Mouse (Mus musculus): ENCODE measurements around the gene Abhd14b. TPM values are rescaled to one million over a fixed set of nuclear protein-coding genes. Genes with fewer than 3 reads are reported as not detected.
A peak's percentile ranks its signal among the peaks of the same experiment; 100 is the strongest.

The Abhd14b gene
- polyA plus RNA-seq, 1 experiment from 2014 or later, result 8.9 TPM

DNA sequence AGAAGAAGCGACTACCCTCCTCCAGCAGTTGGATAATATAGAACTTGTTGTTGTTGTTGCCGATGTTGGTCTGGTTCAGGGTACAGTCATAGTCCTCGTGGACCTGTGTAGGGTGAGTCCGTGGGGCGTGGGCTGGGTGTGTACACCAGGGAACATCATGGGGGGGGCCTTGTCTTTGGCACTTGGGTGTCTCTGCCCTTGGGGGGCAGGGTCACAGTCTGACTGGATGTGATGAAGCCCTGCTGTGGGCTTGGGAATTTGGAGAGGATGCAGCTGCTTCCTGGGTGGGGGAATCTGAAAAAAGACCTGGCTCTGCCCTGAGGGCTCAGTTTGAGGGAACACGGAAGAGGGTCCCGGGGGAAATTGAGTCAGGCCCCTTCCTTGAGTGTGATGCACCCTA lies 27.8 kb downstream of the Abhd14b start:
- Histone ChIP-seq H3K36me3 (replicated peaks) (no peaks in the 10 kb centered on the region), H3K4me3 (no peak overlapping the region), H3K9ac (no peak overlapping the region), H3K4me1 (peaks cover 32% of the 10 kb centered on the region), H3K27ac (no peak overlapping the region), H3K27me3 (replicated peaks) (no peaks in the 10 kb centered on the region), H3K4me2 (no peak overlapping the region), H3K9me3 (no peaks in the 10 kb centered on the region)
- 51% methylated on average over 7 of the region's 7 CpGs for WGBS
- ATAC-seq (replicated peaks), result no peak

DNA sequence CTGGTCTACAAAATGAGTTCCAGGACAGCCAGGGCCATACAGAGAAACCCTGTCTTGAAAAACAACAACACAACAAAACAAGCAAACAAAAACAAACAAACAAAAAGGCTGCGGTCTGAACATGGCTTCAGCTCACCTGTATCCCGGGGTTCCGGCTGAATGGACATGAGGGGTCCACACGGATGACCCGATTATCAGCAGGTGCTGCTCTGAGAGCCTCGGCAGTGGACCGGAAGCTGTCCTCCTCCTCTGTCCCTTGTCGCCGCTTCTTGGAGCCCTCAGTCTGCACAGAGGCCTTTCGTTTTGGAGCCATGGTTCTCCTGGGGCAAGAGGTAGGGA lies 28.4 kb downstream of the Abhd14b start, which contains the start of gene Rrp9:
Gene Rrp9, plus strand, starts transcription at position 301 of the 339 bp plus-strand sequence.
- peak within 1 kb of the TSS; percentile 26 for H3K9ac ChIP-seq
- H3K4me1 ChIP-seq, result peaks cover 32% of the 10 kb centered on the region
- 0 out of 2 replicates have a peak within 1 kb of the TSS, but pooled peaks have one; percentile 51 for H3K27ac ChIP-seq
- peak within 1 kb of the TSS; percentile 72 for H3K4me3 ChIP-seq
- WGBS, result 87% methylated on average over 10 of the region's 10 CpGs
- H3K4me2 ChIP-seq, result peak within 1 kb of the TSS; percentile 34
- H3K27me3 ChIP-seq (replicated peaks), result no peaks in the 10 kb centered on the region
- H3K36me3 ChIP-seq (replicated peaks), result no peaks in the 10 kb centered on the region
- no peaks in the 10 kb centered on the region for H3K9me3 ChIP-seq
- no peak for ATAC-seq (replicated peaks)

DNA sequence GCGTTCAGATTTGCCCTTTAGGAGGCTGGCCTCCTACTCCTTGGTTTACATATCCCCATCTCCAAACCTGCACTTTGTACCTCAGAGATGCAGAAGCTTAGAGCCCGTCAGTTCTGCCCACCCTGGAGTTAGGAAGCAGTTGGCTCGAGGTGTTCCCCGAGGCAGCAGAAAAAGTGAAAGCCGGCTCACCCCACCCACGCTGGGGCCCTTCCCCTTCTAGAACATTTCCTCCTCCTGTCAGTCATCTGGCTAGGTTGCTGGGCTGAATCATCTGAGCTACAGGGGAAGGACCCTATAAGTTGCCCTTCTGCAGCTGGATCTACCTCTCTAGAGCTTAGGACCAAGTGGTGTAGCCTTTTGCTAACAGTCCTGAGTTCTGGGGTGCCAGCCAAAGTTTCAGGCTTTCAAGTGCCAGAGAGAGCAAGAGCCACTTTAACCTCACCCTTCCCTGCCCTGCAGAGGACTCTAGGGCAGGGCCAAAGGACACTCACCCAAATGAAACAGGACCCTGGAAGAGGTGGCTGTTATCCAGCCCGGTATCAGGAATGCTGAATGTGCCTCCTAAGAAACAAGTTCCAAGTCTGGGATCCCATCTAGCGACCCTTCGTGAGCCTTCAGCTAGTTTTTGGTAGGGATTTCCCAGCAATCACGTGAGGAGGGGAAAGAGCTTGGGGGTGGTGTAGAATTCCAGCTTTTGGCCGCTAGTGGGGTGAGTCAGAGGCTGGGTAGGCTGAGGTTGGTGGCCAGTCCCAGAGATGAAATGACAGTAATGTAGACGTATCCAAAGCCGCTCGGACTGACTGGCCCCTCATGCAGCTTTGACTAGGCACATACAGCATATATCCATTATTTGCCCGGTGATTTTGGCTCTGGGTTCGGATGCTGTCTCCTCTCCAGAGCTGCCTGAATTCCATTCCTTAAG lies 29.0 kb downstream of the Abhd14b start:
- Histone ChIP-seq H3K4me3 (peak overlapping the region; percentile 72), H3K9ac (peak overlapping the region; percentile 26)

DNA sequence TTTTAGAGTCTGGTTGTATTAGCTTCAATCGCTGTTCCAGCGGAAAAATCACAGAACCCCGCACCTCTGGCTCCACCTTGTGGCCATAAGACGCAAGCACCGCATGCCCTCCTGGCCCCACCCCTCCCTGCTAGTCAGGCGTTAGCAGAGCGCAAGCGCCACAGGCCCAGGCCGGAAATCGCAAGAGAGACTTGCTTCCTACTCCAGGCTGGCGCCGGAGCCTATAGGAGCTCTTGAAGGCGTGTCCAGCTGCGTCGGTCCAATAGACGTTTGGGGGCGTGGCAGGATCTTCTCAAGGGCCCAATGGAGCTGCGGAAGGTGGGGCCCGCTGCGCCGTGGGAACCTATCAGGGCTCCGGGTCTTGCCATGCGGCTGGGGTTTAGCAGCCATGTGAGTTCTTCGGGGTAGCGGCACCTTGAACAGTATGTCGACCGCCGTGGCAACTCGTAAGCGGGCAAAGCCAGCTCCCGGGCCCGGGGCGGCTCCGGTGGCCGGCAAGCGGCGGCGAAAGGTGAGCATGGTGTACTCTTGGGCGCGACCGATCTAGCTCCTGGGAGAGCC lies 29.7 kb downstream of the Abhd14b start, which contains the start of gene Parp3:
Gene Parp3, minus strand, starts transcription at position 26 of the 561 bp plus-strand sequence.
- ATAC-seq (replicated peaks), result peak; percentile 99
- Histone ChIP-seq H3K4me3 (peak within 1 kb of the TSS; percentile 72), H3K27ac (0 out of 2 replicates have a peak within 1 kb of the TSS, but pooled peaks have one; percentile 51), H3K36me3 (replicated peaks) (0 out of 2 replicates have a peak, but pooled peaks cover 4% of the 10 kb centered on the region), H3K9me3 (no peaks in the 10 kb centered on the region), H3K27me3 (replicated peaks) (no peaks in the 10 kb centered on the region), H3K9ac (peak within 1 kb of the TSS; percentile 66), H3K4me2 (peak within 1 kb of the TSS; percentile 84), H3K4me1 (peaks cover 32% of the 10 kb centered on the region)
- WGBS, result under 1% methylated on average over 41 of the region's 41 CpGs

More for the DNA sequence above, 29.0 kb downstream of the Abhd14b start:
- Histone ChIP-seq H3K36me3 (replicated peaks) (no peaks in the 10 kb centered on the region), H3K27ac (0 out of 2 replicates have a peak overlapping the region, but pooled peaks have one; percentile 51), H3K27me3 (replicated peaks) (no peaks in the 10 kb centered on the region), H3K4me2 (peak overlapping the region; percentile 34), H3K4me1 (peaks cover 32% of the 10 kb centered on the region), H3K9me3 (no peaks in the 10 kb centered on the region)
- ATAC-seq (replicated peaks), result no peak; the same call in 1 of the 2 replicates
- WGBS, result 35% methylated on average over 16 of the region's 16 CpGs

DNA sequence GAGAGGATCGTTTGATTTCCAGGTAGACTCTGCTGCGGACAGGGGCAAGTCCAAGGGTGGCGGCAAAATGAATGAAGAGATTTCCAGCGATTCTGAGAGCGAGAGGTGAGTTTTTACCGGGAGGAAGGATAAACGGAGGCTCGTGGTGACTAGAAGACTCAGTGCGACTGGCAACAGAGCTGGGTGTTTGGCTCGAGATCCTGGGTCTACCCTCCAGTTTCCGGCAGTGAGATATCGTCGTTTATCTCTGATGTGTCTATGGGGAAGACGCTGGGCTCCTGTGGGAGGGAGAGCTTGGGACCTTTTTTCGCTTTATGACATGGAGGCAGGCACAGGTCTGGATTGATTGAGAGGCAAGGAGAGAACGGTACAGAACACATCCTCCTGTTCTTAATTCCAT lies 30.4 kb downstream of the Abhd14b start:
- WGBS, result 8% methylated on average over 16 of the region's 16 CpGs
- ATAC-seq (replicated peaks), result no peak

DNA sequence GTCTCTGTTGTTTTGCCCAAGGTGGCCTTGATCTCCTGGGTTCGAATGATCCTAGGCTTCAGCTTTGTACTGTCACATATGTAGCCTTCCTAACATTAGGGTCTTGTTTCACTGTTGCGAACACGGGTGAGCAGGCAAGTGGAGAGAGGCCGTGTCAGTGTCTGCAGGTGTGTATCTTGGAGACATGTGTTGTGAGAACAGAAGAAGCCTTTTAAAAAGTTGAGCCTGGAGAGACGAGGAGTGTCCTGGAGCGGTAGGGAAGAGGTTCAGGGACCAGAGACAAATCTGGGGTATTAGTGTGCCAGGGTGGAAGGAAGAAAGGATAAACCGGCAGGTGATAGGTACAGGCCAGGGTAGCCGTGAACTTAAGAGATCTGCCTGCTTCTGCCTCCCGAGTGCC lies 30.8 kb downstream of the Abhd14b start:
- Histone ChIP-seq H3K27ac (no peak overlapping the region), H3K27me3 (replicated peaks) (no peaks in the 10 kb centered on the region), H3K9ac (peak overlapping the region; percentile 66; the same call in 1 of the 2 replicates), H3K36me3 (replicated peaks) (peaks cover 9% of the 10 kb centered on the region), H3K4me1 (peaks cover 32% of the 10 kb centered on the region), H3K4me3 (peak overlapping the region; percentile 72), H3K4me2 (peak overlapping the region; percentile 84), H3K9me3 (no peaks in the 10 kb centered on the region)
- ATAC-seq (replicated peaks), result no peak
- WGBS, result 85% methylated on average over 9 of the region's 9 CpGs

More for the DNA sequence above, 30.4 kb downstream of the Abhd14b start:
- H3K4me2 ChIP-seq, result peak overlapping the region; percentile 84
- H3K27ac ChIP-seq, result no peak overlapping the region
- peak overlapping the region; percentile 66 for H3K9ac ChIP-seq
- H3K9me3 ChIP-seq, result no peaks in the 10 kb centered on the region
- peak overlapping the region; percentile 72 for H3K4me3 ChIP-seq
- peaks cover 32% of the 10 kb centered on the region for H3K4me1 ChIP-seq
- 0 out of 2 replicates have a peak, but pooled peaks cover 5% of the 10 kb centered on the region for H3K36me3 ChIP-seq (replicated peaks)
- H3K27me3 ChIP-seq (replicated peaks), result no peaks in the 10 kb centered on the region

DNA sequence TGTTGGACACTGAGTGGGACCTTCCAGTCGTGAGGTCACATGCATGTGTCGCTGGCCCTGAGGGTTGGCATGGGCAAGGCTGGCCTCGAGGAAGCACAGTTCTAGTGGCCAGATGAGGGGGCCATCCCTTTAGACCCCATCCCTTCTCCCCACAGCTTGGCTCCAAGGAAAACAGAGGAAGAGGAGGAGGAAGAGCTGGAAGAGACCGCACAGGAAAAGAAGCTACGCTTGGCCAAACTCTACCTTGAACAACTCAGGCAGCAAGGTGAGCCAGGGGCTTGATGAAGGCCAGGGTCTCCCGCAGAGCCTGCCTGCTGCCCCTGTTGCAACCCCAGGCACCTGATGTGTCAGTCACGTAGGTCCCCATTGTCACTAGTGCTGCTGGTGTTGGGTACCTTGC lies 33.3 kb downstream of the Abhd14b start:
- WGBS, result 97% methylated on average over 7 of the region's 7 CpGs
- ATAC-seq (replicated peaks), result no peak
- Histone ChIP-seq H3K9me3 (no peaks in the 10 kb centered on the region), H3K9ac (no peak overlapping the region), H3K4me1 (peaks cover 21% of the 10 kb centered on the region), H3K4me2 (no peak overlapping the region), H3K4me3 (no peak overlapping the region), H3K27ac (no peak overlapping the region), H3K27me3 (replicated peaks) (no peaks in the 10 kb centered on the region), H3K36me3 (replicated peaks) (peaks cover 20% of the 10 kb centered on the region)

DNA sequence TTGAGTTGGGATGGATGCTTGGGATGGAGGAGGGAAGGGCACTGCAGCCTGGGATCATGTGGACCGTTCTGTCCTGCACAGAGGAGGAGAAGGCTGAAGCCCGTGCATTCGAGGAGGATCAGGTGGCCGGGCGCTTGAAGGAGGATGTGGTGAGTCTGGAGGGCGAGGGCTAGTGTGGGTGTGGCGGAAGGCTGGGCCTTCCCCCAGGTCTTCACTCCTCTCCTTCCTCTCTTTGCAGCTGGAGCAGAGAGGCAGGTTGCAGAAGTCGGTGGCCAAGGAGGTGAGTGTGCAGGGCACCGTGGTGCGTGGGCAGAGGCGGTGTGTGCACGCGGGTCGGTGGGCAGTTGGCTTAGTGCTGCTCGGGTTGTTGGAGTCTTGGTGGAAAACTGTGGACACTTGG lies 33.8 kb downstream of the Abhd14b start:
- WGBS, result 97% methylated on average over 15 of the region's 15 CpGs
- Histone ChIP-seq H3K4me2 (no peak overlapping the region), H3K9ac (no peak overlapping the region), H3K9me3 (no peaks in the 10 kb centered on the region), H3K27me3 (replicated peaks) (no peaks in the 10 kb centered on the region), H3K4me3 (no peak overlapping the region), H3K4me1 (peaks cover 19% of the 10 kb centered on the region), H3K36me3 (replicated peaks) (peaks cover 20% of the 10 kb centered on the region), H3K27ac (no peak overlapping the region)
- no peak for ATAC-seq (replicated peaks)

DNA sequence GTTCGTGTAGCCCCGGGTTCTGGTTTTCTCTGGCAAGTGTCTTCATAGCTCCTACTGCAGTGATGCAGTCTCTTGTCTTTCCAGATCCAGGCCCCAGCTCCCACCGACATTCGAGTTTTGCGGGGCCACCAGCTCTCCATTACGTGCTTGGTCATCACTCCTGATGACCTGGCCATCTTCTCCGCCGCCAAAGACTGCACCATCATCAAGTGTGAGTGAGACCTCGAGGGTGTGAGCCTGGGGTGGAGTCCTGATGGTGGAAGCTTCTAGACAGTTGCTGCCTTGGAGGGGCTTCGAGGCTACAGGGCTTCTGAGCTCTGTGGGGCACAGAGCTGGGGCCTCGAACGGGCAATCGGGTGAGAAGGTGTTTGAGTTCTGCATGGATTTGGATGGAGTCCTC lies 34.4 kb downstream of the Abhd14b start:
- ATAC-seq (replicated peaks), result no peak
- Histone ChIP-seq H3K9ac (no peak overlapping the region), H3K27me3 (replicated peaks) (no peaks in the 10 kb centered on the region), H3K4me2 (no peak overlapping the region), H3K4me3 (no peak overlapping the region), H3K27ac (no peak overlapping the region), H3K9me3 (no peaks in the 10 kb centered on the region), H3K4me1 (peaks cover 13% of the 10 kb centered on the region), H3K36me3 (replicated peaks) (peaks cover 20% of the 10 kb centered on the region)
- WGBS, result 91% methylated on average over 13 of the region's 13 CpGs

DNA sequence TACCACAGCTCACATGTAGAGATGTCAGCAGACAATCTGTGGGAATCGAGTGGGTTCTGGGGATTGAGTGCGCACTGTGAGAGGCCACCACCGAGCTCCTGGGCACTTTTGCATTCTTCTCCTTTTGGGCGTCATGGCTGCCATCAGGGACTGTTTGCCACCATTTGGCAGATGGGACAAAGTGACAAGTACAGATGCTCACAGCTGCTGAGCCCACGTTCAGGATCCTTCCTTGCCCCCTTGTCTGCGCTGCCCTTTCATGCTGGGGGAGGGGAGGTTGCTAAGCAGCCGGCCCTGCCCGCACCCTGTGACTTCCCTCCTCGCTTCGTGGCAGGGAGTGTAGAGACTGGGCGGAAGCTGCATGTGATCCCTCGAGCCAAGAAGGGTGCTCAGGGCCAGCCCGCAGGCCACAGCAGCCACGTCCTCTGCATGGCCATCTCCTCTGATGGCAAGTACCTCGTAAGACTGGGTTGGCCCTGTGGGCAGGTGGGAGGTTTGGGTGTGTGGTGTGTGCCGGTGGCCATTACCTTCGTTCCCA lies 35.4 kb downstream of the Abhd14b start:
- WGBS, result 91% methylated on average over 17 of the region's 17 CpGs
- H3K4me1 ChIP-seq, result peaks cover 11% of the 10 kb centered on the region
- no peaks in the 10 kb centered on the region for H3K27me3 ChIP-seq (replicated peaks)
- no peak overlapping the region for H3K27ac ChIP-seq
- peaks cover 20% of the 10 kb centered on the region for H3K36me3 ChIP-seq (replicated peaks)
- ATAC-seq (replicated peaks), result no peak
- H3K9me3 ChIP-seq, result no peaks in the 10 kb centered on the region
- no peak overlapping the region for H3K4me2 ChIP-seq
- no peak overlapping the region for H3K4me3 ChIP-seq
- no peak overlapping the region for H3K9ac ChIP-seq

DNA sequence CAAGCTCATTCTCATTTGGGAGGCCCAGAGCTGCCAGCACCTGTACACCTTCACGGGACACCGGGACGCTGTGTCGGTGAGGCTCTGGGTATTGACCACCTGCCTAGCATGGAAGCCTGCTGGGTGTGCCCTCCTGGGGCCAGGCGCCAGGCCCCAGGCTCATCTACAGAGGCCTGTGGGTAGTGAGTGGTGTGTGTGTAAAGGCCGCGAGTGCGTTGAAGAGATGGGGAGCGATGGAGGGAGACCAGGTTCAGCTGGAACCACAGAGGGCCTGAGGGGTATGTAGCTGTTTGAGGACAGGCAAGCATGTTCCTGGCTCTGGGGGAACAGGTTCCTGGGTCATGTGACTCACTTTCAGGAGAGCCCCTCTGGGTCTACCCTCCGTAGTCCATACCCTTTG lies 35.9 kb downstream of the Abhd14b start:
- 96% methylated on average over 10 of the region's 10 CpGs for WGBS
- peaks cover 6% of the 10 kb centered on the region for H3K4me1 ChIP-seq
- no peak for ATAC-seq (replicated peaks)
- H3K9me3 ChIP-seq, result no peaks in the 10 kb centered on the region
- no peak overlapping the region for H3K4me2 ChIP-seq
- H3K27ac ChIP-seq, result no peak overlapping the region
- no peaks in the 10 kb centered on the region for H3K27me3 ChIP-seq (replicated peaks)
- no peak overlapping the region for H3K4me3 ChIP-seq
- peaks cover 20% of the 10 kb centered on the region for H3K36me3 ChIP-seq (replicated peaks)
- H3K9ac ChIP-seq, result no peak overlapping the region

DNA sequence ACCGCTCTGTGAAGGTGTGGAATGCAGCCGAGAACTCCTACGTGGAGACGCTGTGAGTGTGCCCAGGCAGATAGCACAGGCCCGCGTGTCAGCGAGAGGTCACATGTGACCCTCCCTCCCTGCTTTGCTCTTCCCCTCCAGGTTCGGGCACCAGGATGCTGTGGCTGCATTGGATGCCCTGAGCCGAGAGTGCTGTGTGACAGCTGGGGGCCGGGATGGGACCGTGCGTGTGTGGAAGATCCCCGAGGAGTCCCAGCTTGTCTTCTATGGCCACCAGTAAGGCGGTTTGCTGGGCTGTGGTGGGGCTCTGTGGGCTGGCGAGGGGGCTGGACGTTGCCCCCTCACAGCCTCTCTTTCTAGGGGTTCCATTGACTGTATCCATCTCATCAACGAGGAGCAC lies 36.3 kb downstream of the Abhd14b start:
- Histone ChIP-seq H3K4me2 (no peak overlapping the region), H3K36me3 (replicated peaks) (peaks cover 20% of the 10 kb centered on the region), H3K4me3 (no peak overlapping the region), H3K27me3 (replicated peaks) (no peaks in the 10 kb centered on the region), H3K9me3 (no peaks in the 10 kb centered on the region), H3K4me1 (peaks cover 1% of the 10 kb centered on the region; the same call in 1 of the 2 replicates), H3K27ac (no peak overlapping the region), H3K9ac (no peak overlapping the region)
- WGBS, result 94% methylated on average over 17 of the region's 17 CpGs
- ATAC-seq (replicated peaks), result no peak
